8 mouse cellular contexts compared by ENCODE assay signal in genomic region chr17:35163326-35164081, GRCm38 (mm10). TPM values are rescaled to one million over a fixed set of nuclear protein-coding genes. Genes with fewer than 3 reads are reported as not detected.
DNase-seq lines count a peak whose midpoint lies in the region; ATAC-seq lines count a peak whose summit lies in the region.

No protein-coding gene starts in this region.

- H3K27me3 ChIP-seq in heart, embryonic 14.5 days (ENCODE audit: control insufficient read depth, insufficient read depth, low read length): no peaks in the 10 kb centered on the region
- no peaks in the 10 kb centered on the region for H3K27me3 ChIP-seq in heart, embryonic 16.5 days (ENCODE audit: control insufficient read depth, insufficient read depth, low read length)

- H3K36me3 ChIP-seq in heart, embryonic 14.5 days (ENCODE audit: control insufficient read depth, insufficient read depth, low read length): peaks cover 37% of the 10 kb centered on the region
- H3K36me3 ChIP-seq in heart, embryonic 16.5 days (ENCODE audit: control insufficient read depth, insufficient read depth): peaks cover 37% of the 10 kb centered on the region
- H3K36me3 ChIP-seq in macrophage (ENCODE audit: inconsistent target): peaks cover 45% of the 10 kb centered on the region

- H3K4me1 ChIP-seq in heart, embryonic 14.5 days (ENCODE audit: control insufficient read depth in 2 of 2, insufficient read depth in 2 of 2, low read length in 2 of 2): peaks cover 10 to 31% of the 10 kb centered on the region in 2 experiments
- H3K4me1 ChIP-seq in heart, embryonic 16.5 days (ENCODE audit: control insufficient read depth, insufficient read depth, low read length): peaks cover 23% of the 10 kb centered on the region

- no peak for ATAC-seq in heart, embryonic 14.5 days (ENCODE audit: insufficient number of reproducible peaks, insufficient read depth, low FRiP score, low read depth)
- no peak for ATAC-seq in heart, embryonic 16.5 days (replicated peaks; ENCODE audit: extremely low read depth, insufficient read depth, low FRiP score)
- no peak for ATAC-seq in granulocyte monocyte progenitor cell, adult 5-6 weeks (replicated peaks; ENCODE audit: poor library complexity, severe bottlenecking)

- peak overlapping the region; percentile 86 to 99 for H3K27ac ChIP-seq in heart, embryonic 14.5 days (replicated peaks in 1 of 2; ENCODE audit: control insufficient read depth in 1 of 2, insufficient read depth in 1 of 2, low read depth in 2 of 2, low read length in 2 of 2)
- peak overlapping the region; percentile 95 for H3K27ac ChIP-seq in heart, embryonic 16.5 days (ENCODE audit: low read length)
- H3K27ac ChIP-seq in macrophage: peak overlapping the region; percentile 76

- H3K9me3 ChIP-seq in heart, embryonic 14.5 days (ENCODE audit: control insufficient read depth, low read length): no peaks in the 10 kb centered on the region
- no peaks in the 10 kb centered on the region for H3K9me3 ChIP-seq in heart, embryonic 16.5 days (replicated peaks; ENCODE audit: control insufficient read depth, low read length)

- intact Hi-C loops in heart, postnatal 36 days (cut with DNase I): loop anchor here (5.0 kb wide), 1 partner anchor 36 kb away; the partner anchor contains the start of gene D17H6S53E

- H3K9ac ChIP-seq in heart, embryonic 14.5 days (ENCODE audit: low read length): peak overlapping the region; percentile 100
- H3K9ac ChIP-seq in heart, embryonic 16.5 days (ENCODE audit: low read length): peak overlapping the region; percentile 100

- H3K4me2 ChIP-seq in heart, embryonic 14.5 days (ENCODE audit: low read length): peak overlapping the region; percentile 85
- H3K4me2 ChIP-seq in heart, embryonic 16.5 days (ENCODE audit: low read depth, low read length): peak overlapping the region; percentile 88

- 6% methylated on average over 8 of the region's 8 CpGs for WGBS in heart, embryonic 14.5 days
- WGBS in heart, embryonic 16.5 days: 5% methylated on average over 8 of the region's 8 CpGs
- 6% methylated on average over 8 of the region's 8 CpGs for WGBS in macrophage (ENCODE audit: missing documents)

- H3K79me2 ChIP-seq in macrophage (ENCODE audit: inconsistent target): peaks cover 74% of the 10 kb centered on the region

- H3K4me3 ChIP-seq in heart, embryonic 14.5 days (ENCODE audit: control insufficient read depth in 1 of 2, insufficient read depth in 1 of 2, low read depth in 1 of 2, low read length in 2 of 2): peak overlapping the region; percentile 94 to 100
- H3K4me3 ChIP-seq in heart, embryonic 16.5 days (ENCODE audit: low read length): peak overlapping the region; percentile 90
- H3K4me3 ChIP-seq in macrophage (ENCODE audit: inconsistent target): peak overlapping the region; percentile 79

- no peak for DNase-seq in heart, postnatal 36 days
- peak; percentile 37 for DNase-seq in Muller cell, postnatal 12 days (ENCODE audit: inconsistent ontology term)
- no peak for DNase-seq in cerebellum, adult 11 months
- no peak for DNase-seq in thymus, postnatal 36 days

RNA-seq across cellular contexts. Expression of gene Prrc2a, which starts 1.2 kb away (rescaled TPM):
- polyA plus RNA-seq in heart, embryonic 14.5 days (2014; fragmentation: Nextera tagmentation; extraction: Ambion mirVana): 81.9 and 138 TPM in 2 replicates
- 100 to 1,000 TPM; 122 to 127 TPM for total RNA-seq in heart, postnatal 36 days (2021)
- polyA plus RNA-seq in heart, embryonic 16.5 days (2015; fragmentation: Nextera tagmentation; extraction: Ambion mirVana): 103 and 113 TPM in 2 replicates
- 100 to 1,000 TPM; 234 to 685 (median 421) TPM for total RNA-seq in macrophage (2018; cell fraction: chromatin; rRNA removed)
- 100 to 1,000 TPM; 114 to 219 (median 152) TPM for total RNA-seq in macrophage (2018; cell fraction: cytosol; rRNA removed)
- 100 to 1,000 TPM; 184 to 306 (median 257) TPM for total RNA-seq in macrophage (2018; cell fraction: nucleus; rRNA removed)
- 91.3 to 139 TPM (median 124 TPM) in 3 replicates for polyA plus RNA-seq in macrophage (2018)
- total RNA-seq in granulocyte monocyte progenitor cell, adult 5-6 weeks (2014; fragmentation: Nextera tagmentation): 254 and 306 TPM in 2 replicates
- total RNA-seq in granulocyte monocyte progenitor cell, adult 5-6 weeks (2017): 43.2 and 67.9 TPM in 2 replicates

RNA-seq across cellular contexts. Expression of gene Aif1, which starts 12.4 kb away (rescaled TPM):
- polyA plus RNA-seq in heart, embryonic 14.5 days (2014; fragmentation: Nextera tagmentation; extraction: Ambion mirVana): 7.4 and 9.4 TPM in 2 replicates
- total RNA-seq in heart, postnatal 36 days (2021): 1 to 10 TPM; 2.0 to 6.2 TPM
- polyA plus RNA-seq in heart, embryonic 16.5 days (2015; fragmentation: Nextera tagmentation; extraction: Ambion mirVana): 6.0 and 10.9 TPM in 2 replicates
- 100 to 1,000 TPM in 11 of 26 experiments, 10 to 100 TPM in 15; 11.5 to 316 (median 77.8) TPM for total RNA-seq in macrophage (2018; cell fraction: chromatin; rRNA removed)
- total RNA-seq in macrophage (2018; cell fraction: cytosol; rRNA removed): 1,000 to 10,000 TPM in 13 of 26 experiments, 100 to 1,000 TPM in 13; 164 to 1,883 (median 706) TPM
- total RNA-seq in macrophage (2018; cell fraction: nucleus; rRNA removed): 100 to 1,000 TPM in 14 of 26 experiments, 10 to 100 TPM in 12; 31.3 to 783 (median 198) TPM
- polyA plus RNA-seq in macrophage (2018): 231 to 253 TPM (median 243 TPM) in 3 replicates
- 15.1 and 20.8 TPM in 2 replicates for total RNA-seq in granulocyte monocyte progenitor cell, adult 5-6 weeks (2014; fragmentation: Nextera tagmentation)
- total RNA-seq in granulocyte monocyte progenitor cell, adult 5-6 weeks (2017): 7.8 and 14.3 TPM in 2 replicates

RNA-seq across cellular contexts. Expression of gene Lst1, which starts 24.7 kb away (rescaled TPM):
- 9.5 and 11.2 TPM in 2 replicates for polyA plus RNA-seq in heart, embryonic 14.5 days (2014; fragmentation: Nextera tagmentation; extraction: Ambion mirVana)
- total RNA-seq in heart, postnatal 36 days (2021): 1 to 10 TPM; 3.3 to 3.7 TPM
- polyA plus RNA-seq in heart, embryonic 16.5 days (2015; fragmentation: Nextera tagmentation; extraction: Ambion mirVana): 7.9 and 8.2 TPM in 2 replicates
- 100 to 1,000 TPM in 3 of 26 experiments, 10 to 100 TPM in 17, 1 to 10 TPM in 6; 7.2 to 129 (median 31.9) TPM for total RNA-seq in macrophage (2018; cell fraction: chromatin; rRNA removed)
- total RNA-seq in macrophage (2018; cell fraction: cytosol; rRNA removed): 1,000 to 10,000 TPM in 13 of 26 experiments, 100 to 1,000 TPM in 13; 409 to 1,694 (median 933) TPM
- 100 to 1,000 TPM in 15 of 26 experiments, 10 to 100 TPM in 11; 34.2 to 556 (median 207) TPM for total RNA-seq in macrophage (2018; cell fraction: nucleus; rRNA removed)
- polyA plus RNA-seq in macrophage (2018): 322 to 615 TPM (median 449 TPM) in 3 replicates
- total RNA-seq in granulocyte monocyte progenitor cell, adult 5-6 weeks (2014; fragmentation: Nextera tagmentation): 78.7 and 89.0 TPM in 2 replicates
- total RNA-seq in granulocyte monocyte progenitor cell, adult 5-6 weeks (2017): 55.5 and 115 TPM in 2 replicates

RNA-seq across cellular contexts. Expression of gene Bag6, which starts 28.5 kb away (rescaled TPM):
- polyA plus RNA-seq in heart, embryonic 14.5 days (2014; fragmentation: Nextera tagmentation; extraction: Ambion mirVana): 63.3 and 68.6 TPM in 2 replicates
- 100 to 1,000 TPM; 243 to 268 TPM for total RNA-seq in heart, postnatal 36 days (2021)
- 37.5 and 40.5 TPM in 2 replicates for polyA plus RNA-seq in heart, embryonic 16.5 days (2015; fragmentation: Nextera tagmentation; extraction: Ambion mirVana)
- 100 to 1,000 TPM; 178 to 420 (median 314) TPM for total RNA-seq in macrophage (2018; cell fraction: chromatin; rRNA removed)
- 100 to 1,000 TPM; 119 to 180 (median 147) TPM for total RNA-seq in macrophage (2018; cell fraction: cytosol; rRNA removed)
- 100 to 1,000 TPM; 126 to 283 (median 188) TPM for total RNA-seq in macrophage (2018; cell fraction: nucleus; rRNA removed)
- polyA plus RNA-seq in macrophage (2018): 103 to 118 TPM (median 104 TPM) in 3 replicates
- total RNA-seq in granulocyte monocyte progenitor cell, adult 5-6 weeks (2014; fragmentation: Nextera tagmentation): 93.9 and 111 TPM in 2 replicates
- total RNA-seq in granulocyte monocyte progenitor cell, adult 5-6 weeks (2017): 68.8 and 74.0 TPM in 2 replicates

RNA-seq across cellular contexts. Expression of gene Ltb, which starts 30.7 kb away (rescaled TPM):
- polyA plus RNA-seq in heart, embryonic 14.5 days (2014; fragmentation: Nextera tagmentation; extraction: Ambion mirVana): 0.40 and 0.61 TPM in 2 replicates
- 1 to 10 TPM; 1.0 to 1.6 TPM for total RNA-seq in heart, postnatal 36 days (2021)
- polyA plus RNA-seq in heart, embryonic 16.5 days (2015; fragmentation: Nextera tagmentation; extraction: Ambion mirVana): 3.5 and 6.4 TPM in 2 replicates
- total RNA-seq in macrophage (2018; cell fraction: chromatin; rRNA removed): 1 to 10 TPM in 14 of 26 experiments, under 1 TPM in 6, not detected in 6; 0.62 to 2.6 (median 1.3) TPM
- total RNA-seq in macrophage (2018; cell fraction: cytosol; rRNA removed): 1 to 10 TPM in 10 of 26 experiments, under 1 TPM in 16; 0.23 to 2.1 (median 0.84) TPM
- 1 to 10 TPM in 16 of 26 experiments, under 1 TPM in 8, not detected in 2; 0.70 to 3.0 (median 1.2) TPM for total RNA-seq in macrophage (2018; cell fraction: nucleus; rRNA removed)
- 0.33 to 0.50 TPM (median 0.48 TPM) in 3 replicates for polyA plus RNA-seq in macrophage (2018)
- total RNA-seq in granulocyte monocyte progenitor cell, adult 5-6 weeks (2014; fragmentation: Nextera tagmentation): 1.6 TPM in 1 of 2 replicates, not detected in the other
- total RNA-seq in granulocyte monocyte progenitor cell, adult 5-6 weeks (2017): 0.41 and 0.99 TPM in 2 replicates

Comparison
In these comparisons a context has a peak if more than half of its experiments do, and no peak if none do; other contexts are left out.
1. RNA of gene Aif1, which starts 12.4 kb away (polyA plus RNA-seq): 231 to 253 TPM in macrophage; 6.0 to 10.9 TPM in heart, embryonic 16.5 days and 7.4 to 9.4 TPM in heart, embryonic 14.5 days; every median in the first group is over 10 times any median in the second.
2. RNA of gene Lst1, which starts 24.7 kb away (polyA plus RNA-seq): 322 to 615 TPM in macrophage; 9.5 to 11.2 TPM in heart, embryonic 14.5 days and 7.9 to 8.2 TPM in heart, embryonic 16.5 days; every median in the first group is over 10 times any median in the second.
3. Peak in every context shown above with its lines, with median percentiles within 50 percentile points of each other: H3K27ac ChIP-seq and H3K4me3 ChIP-seq.